Mouse (Mus musculus) mature B cell (primary cell): ENCODE results near the gene P2rx2.

ENCODE experiments used
- in situ Hi-C: fragments of 300-500 bp; cut with MboI; formaldehyde crosslinking; loops from 2 replicates; pipeline ENCODE4 v1.14.3; 2019

Gene P2rx2

GRCm38 (mm10) chr5:110342648-110343284, at the start of gene P2rx2:
Gene P2rx2 (minus strand): TSS chr5:110343212.
- in situ Hi-C loops = no loop called here

GRCm38 (mm10) chr5:110392727-110393126, 49.7 kb upstream of the P2rx2 start:
- in situ Hi-C loops = no loop called here

GRCm38 (mm10) chr5:110390631-110391030, 47.6 kb upstream of the P2rx2 start:
- in situ Hi-C loops = no loop called here

- in situ Hi-C loops = no loop called here
Measured at GRCm38 (mm10) chr5:110387332-110387731, 44.3 kb upstream of the P2rx2 start.

GRCm38 (mm10) chr5:110386371-110387330, 43.6 kb upstream of the P2rx2 start:
- in situ Hi-C loops = no loop called here

- in situ Hi-C loops = no loop called here
Measured at GRCm38 (mm10) chr5:110385263-110385662, 42.3 kb upstream of the P2rx2 start.

- in situ Hi-C loops = no loop called here
Measured at GRCm38 (mm10) chr5:110384491-110384890, 41.5 kb upstream of the P2rx2 start.

GRCm38 (mm10) chr5:110379823-110380222, 36.8 kb upstream of the P2rx2 start:
- in situ Hi-C loops = no loop called here

- in situ Hi-C loops = no loop called here
Measured at GRCm38 (mm10) chr5:110379086-110379485, 36.1 kb upstream of the P2rx2 start.

- in situ Hi-C loops = no loop called here
Measured at GRCm38 (mm10) chr5:110378181-110378583, 35.2 kb upstream of the P2rx2 start.

- in situ Hi-C loops = no loop called here
Measured at GRCm38 (mm10) chr5:110376802-110377433, 33.9 kb upstream of the P2rx2 start.

GRCm38 (mm10) chr5:110363822-110364545, 21.0 kb upstream of the P2rx2 start:
- in situ Hi-C loops = loop anchor here (10.0 kb wide), 1 partner anchor 281 kb away; no protein-coding TSS in a partner anchor

GRCm38 (mm10) chr5:110363179-110363821, 20.3 kb upstream of the P2rx2 start:
- in situ Hi-C loops = loop anchor here (10.0 kb wide), 1 partner anchor 282 kb away; no protein-coding TSS in a partner anchor

- in situ Hi-C loops = loop anchor here (10.0 kb wide), 1 partner anchor 282 kb away; no protein-coding TSS in a partner anchor
Measured at GRCm38 (mm10) chr5:110362813-110363178, 19.8 kb upstream of the P2rx2 start.

GRCm38 (mm10) chr5:110361465-110361864, 18.5 kb upstream of the P2rx2 start:
- in situ Hi-C loops = loop anchor here (10.0 kb wide), 1 partner anchor 283 kb away; no protein-coding TSS in a partner anchor

- in situ Hi-C loops = no loop called here
Measured at GRCm38 (mm10) chr5:110357531-110358179, 14.6 kb upstream of the P2rx2 start.

- in situ Hi-C loops = no loop called here
Measured at GRCm38 (mm10) chr5:110354716-110355115, 11.7 kb upstream of the P2rx2 start.

- in situ Hi-C loops = no loop called here
Measured at GRCm38 (mm10) chr5:110347006-110347405, 4.0 kb upstream of the P2rx2 start.

- in situ Hi-C loops = no loop called here
Measured at GRCm38 (mm10) chr5:110345553-110345952, 2.5 kb upstream of the P2rx2 start.

GRCm38 (mm10) chr5:110344524-110344923, 1.5 kb upstream of the P2rx2 start, which contains the start of gene Lrcol1:
Gene Lrcol1 (plus strand): TSS chr5:110344730.
- in situ Hi-C loops = no loop called here
